Mouse (Mus musculus): ENCODE data around the gene Man1a2.

DNA sequence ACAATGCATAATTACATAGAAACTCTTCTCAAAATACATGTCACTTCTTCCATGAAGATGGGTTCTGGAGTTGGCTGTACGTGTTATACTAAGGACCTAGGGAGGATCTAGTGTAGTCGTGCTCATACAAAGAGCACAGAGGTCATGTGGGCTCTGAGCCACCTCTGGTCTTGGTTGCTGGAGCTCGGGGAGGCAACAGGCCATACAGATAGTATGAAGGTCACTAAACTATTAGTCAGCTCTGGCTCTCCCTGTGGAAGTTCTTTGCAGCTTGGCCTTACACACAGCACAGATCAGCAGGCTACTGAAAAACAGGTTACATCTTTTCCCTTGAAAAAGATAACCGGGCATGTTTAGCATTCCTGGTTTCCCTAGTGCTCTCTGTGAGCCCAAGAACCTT, 50.5 kb downstream of the Man1a2 start:
- no peak for TF ChIP-seq EP300 (optimal IDR thresholded peaks at IDR 0.05)
- TF ChIP-seq CTCF (IDR thresholded peaks at IDR 0.05; ENCODE audit: low read depth), result no peak
